Mouse (Mus musculus): Measurements from ENCODE around the gene Rnaseh2b.

GRCm38 (mm10) chr14:62370819-62371218 is 78.4 kb downstream of the Rnaseh2b start:
- TF ChIP-seq CTCF (IDR thresholded peaks at IDR 0.05; ENCODE audit: low read depth) (no peak), EP300 (optimal IDR thresholded peaks at IDR 0.05) (no peak)
